Mouse (Mus musculus) inflammation-experienced regulatory T-cells, adult 6 months (primary cell): ENCODE data around the gene F2r. TPM values are rescaled to one million over a fixed set of nuclear protein-coding genes. Genes with fewer than 3 reads are reported as not detected.

Experiments used
- ATAC-seq: one replicate; pipeline ENCODE4 v1.8.0; 2017
- polyA plus RNA-seq, 3 experiments: library from polyadenylated mRNA; unstranded; fragments of 100-300 nt; shearing (Covaris generic); gene quantifications; one replicate each; pipeline ENCODE4 v1.2.1; 2017

Gene F2r
- 10 to 100 TPM; 34.3 TPM for polyA plus RNA-seq

DNA sequence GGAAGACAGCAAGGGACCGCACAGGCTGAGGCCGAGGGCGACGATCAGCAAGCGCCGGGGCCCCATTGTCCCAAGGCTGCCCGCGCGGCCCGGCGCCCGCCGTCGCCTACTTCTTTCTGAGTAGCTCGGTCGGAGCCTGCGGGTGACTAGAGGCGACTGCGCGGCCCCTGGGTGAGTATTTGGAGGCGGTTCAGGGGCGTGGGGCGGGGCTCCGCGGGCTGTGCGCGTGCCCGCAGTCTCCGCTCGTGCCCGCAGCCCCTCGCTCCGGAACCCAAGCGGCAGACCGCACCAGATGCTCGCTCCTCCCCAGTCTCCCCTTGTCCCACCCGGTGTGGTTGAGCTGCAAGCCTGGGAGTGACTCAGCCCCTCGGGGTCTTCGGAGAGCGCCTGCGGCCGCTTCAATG, at the start of gene F2r:
F2r (minus strand) TSS at position 179 of the 404 bp plus-strand sequence.
- ATAC-seq = peak; percentile 86

DNA sequence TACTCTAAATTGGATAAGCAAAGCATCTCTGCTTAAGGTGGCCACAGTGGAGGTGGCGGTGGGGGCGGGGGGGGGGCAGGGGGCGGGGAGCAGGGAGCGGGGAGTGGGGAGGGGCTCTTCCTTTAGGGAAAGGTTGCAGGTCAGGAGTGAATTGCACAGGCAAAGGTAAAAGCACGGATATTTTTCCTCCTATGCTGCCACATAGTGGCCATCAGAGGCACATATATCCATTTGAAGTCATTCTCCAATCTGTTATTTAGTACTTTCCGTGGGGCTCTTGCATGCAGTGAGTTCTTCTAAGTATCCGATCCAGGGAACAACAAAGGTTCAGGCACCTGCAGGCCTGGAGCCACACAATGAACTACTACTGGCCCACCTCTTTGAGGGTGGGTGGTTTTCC, 49.0 kb upstream of the F2r start:
- ATAC-seq = no peak

DNA sequence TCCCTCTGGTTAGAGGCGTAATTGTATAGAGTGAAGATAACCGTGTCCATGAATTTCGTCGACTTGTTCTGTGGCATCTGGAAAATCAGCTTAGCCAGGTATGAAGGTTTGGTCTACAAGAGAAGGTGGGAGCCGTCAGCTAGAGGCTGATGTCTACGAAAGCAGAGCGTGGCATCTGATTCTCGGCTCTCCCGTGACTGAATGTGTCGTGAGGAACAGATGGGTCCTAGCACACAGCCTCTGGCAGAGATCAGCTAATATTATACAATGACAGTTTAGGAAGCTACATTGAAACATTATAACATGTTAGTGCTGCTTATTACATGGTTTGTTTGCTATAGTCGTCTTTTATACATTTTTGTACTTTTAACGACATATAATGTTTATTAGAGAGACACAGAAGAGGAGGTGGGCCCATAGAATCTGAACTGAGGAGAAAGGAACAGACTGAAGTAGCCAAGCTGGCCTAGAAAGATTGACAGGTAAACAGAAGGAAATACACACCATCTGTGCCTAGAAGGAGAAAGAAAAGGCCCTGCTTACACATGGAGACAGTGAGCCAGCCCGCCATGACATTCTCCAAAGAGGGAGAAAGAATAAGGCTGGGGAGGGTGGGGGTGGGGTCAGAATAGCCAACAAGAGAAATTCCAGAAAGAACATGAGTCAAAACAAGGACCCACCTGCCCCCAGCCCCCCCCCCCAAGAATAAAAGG, 47.5 kb upstream of the F2r start:
- no peak for ATAC-seq

DNA sequence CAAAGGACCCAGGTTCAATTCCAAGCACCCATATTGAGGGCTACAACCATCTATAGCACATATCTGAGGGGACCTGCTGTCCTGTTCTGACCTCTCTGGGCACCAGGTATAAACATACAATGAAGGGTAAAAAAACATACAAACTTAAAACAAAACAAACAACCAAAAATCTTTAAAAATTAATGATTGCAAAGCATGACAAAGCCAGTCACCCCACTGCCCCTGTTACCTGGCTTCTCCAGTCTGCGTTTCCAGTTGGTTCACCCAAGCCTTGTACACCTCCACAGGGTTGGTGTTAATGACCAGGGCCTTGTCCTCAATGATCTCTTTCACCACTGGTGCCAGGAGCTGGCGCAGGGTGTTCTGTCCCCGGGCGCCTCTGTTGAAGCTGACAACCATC, 45.5 kb upstream of the F2r start:
- no peak for ATAC-seq

DNA sequence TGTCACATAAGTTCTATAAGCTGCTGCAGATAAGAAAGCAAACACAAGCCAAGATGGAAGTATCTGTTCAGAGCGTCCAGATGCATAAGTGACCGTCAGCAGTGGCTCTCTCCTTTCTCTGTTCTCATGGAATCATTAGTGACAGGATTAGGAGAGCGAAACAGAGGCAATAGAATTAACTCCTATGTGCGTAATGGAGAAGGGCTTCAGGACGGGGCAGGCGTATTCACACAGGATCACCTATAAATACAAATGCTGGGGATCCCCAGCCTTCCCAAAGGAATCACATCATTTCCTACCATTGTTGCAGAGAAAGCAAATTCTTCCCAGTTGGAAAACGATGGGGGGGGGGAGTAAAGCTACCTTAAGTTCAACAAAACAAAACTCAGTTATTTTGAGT, 41.1 kb upstream of the F2r start:
- ATAC-seq = no peak

DNA sequence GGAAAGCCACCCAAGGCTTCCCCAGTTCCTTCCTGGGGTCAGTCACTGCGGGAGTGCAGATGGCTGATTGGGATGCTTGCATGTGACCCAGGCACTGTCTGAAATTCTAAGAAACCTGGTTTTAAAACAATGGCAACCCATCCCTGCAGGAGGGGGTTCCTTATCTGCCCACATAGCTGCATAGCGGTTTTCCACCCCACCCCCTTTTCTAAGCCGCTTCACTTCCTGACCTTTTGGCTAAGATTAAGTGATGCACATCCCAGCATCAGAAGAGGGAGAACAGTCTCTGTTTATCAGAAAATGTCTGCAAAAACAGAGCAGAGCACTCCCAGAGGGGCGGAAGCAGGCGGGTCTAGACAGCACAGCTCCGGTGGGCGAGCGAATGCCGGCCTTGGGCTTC, 38.9 kb upstream of the F2r start:
- no peak for ATAC-seq

DNA sequence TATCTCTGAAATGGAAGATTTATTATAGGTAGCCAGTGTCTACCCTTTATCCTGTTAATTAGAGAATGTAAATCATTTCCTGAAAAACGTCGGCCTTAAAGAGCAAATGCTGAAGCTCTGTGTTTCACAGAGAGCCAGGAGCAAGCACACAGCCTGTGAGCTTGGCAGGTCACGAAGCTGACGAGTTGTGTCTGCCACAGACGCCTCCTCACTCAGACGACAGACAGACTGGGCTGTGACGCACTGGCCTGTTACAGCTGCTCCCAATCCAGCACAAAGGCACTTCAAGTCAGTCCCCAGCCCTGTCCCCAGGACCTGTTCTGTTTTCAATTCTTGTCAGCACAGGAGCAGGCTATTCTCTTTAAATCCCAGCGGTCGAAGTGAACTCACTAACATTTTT, 37.0 kb upstream of the F2r start:
- no peak for ATAC-seq

DNA sequence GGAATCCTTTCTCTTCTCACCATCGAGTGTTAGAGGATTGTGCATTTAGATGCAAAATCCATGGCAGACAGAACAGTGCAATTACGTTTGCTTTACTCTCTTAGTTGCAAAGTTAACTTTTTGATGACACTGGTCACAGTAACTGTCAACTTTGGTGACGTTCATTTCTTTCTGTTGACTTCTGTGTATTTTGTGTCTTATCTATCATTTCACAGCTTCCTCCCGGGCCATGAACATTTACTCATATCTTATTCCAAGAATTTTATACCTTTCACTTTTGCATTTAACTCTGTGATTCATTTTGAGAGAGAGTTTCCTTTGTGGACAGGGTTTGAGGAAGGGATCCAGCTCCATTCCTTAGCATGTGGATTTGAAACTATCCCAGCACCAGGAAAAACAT, 35.4 kb upstream of the F2r start:
- ATAC-seq = no peak

DNA sequence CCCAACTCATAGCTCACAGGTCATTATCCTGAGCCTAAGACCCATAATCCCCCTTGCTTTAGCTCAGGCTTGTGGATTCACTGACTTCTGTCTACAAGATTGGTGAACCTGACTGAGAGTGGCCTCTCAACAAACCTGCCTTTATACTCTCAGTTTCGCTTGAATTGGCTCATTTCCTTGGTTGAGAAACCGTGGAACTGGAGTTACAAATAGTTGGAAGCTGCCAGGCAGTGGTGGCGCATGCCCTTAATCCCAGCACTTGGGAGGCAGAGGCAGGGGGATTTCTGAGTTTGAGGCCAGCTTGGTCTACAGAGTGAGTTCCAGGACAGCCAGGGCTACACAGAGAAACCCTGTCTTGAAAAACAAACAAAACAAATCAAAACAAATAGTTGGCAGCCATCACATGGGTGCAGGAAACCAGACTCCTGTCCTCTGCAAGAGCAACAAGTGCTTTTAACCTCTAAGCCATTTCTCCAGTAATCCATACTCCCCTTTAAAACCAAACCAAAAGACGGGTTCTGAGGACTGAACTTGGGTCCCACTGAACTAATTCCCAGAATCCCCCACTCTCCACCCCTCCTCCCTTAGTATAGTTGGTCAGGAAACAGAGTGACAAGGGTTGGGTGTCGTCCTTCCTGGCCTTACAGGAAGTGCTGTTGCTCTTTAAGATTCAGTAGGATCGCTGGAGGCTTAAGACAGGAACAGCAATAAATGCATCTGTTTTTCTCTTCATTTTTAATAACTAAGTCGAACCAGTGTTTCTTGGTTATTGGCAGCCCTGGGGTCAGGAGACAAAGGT, 33.8 kb upstream of the F2r start:
- no peak for ATAC-seq

DNA sequence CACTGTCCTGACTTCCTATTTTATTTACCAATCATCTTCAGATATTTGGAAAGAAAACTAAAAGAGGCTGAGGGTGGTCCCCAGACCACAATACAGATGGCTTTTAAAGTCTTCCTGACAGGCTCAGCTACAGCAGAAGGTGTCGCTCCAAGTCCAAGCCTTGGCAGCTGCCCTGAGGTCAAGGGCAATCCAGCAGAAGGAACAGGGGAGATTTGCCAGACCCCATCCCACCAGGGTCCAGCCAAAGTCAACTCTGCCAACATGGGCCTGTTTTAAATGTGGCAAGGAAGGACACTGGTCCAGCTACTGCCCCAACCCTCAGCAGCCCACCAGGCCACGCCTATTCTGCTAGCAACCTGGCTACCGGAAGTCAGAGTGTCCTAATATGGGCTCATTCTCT, 31.7 kb upstream of the F2r start:
- no peak for ATAC-seq

DNA sequence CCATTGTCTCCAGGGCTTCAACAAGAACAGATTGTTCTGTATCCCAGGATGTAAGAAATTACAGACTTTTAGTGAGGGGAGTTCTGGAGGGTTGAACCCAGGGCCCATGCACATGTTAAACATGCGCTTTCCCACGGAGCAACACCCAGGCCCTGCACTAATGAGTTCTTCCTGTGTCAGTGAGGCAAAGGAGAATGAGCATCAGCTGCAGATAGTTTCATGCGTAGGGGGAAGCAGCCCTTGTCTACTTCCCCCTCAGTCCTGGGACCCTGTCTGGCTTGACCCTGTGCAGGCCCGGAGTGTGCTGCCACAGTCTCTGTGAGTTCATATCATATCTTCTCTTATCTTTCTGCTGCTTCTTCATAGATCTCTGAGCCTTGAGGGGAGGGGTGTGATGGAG, 29.0 kb upstream of the F2r start:
- no peak for ATAC-seq

DNA sequence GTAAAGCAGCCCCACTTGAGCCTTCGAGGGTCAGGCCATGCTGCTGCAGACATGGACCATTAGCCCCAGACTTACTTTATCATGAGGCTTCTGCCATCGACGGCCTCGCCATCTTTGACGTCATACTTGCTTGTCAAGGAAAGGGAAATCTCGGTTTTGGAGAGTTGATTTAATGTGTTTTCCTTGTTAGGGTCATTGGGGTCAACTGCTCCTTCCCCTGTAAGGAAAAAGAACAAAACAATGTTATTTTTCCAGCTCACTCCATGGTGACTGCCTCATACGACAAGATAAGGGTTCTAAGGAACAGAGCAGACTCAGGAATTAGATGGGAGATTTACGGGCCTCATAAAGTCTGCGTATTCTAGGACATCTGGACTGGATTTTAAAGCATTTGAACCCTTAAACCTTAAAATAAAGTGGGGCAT, 28.4 kb upstream of the F2r start:
- ATAC-seq = no peak

DNA sequence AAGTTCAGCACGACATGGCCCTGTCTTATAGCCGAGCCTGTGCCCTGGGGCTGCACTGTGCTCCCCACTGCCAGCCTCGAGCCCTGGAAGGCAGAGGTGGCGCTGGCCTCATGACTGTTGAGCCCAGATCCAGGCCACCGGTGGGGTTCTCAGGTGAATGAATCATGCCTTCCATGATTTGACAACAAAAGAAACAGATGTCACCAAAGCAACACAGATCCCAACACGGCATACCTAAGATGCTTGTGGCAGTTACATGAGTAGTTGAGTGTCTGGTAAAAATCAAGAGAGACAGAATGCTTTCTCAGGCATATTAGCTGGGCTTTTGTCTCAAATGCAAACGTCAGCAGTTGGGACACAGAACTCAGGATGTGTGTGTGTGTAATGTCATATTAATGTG, 25.5 kb upstream of the F2r start:
- no peak for ATAC-seq

DNA sequence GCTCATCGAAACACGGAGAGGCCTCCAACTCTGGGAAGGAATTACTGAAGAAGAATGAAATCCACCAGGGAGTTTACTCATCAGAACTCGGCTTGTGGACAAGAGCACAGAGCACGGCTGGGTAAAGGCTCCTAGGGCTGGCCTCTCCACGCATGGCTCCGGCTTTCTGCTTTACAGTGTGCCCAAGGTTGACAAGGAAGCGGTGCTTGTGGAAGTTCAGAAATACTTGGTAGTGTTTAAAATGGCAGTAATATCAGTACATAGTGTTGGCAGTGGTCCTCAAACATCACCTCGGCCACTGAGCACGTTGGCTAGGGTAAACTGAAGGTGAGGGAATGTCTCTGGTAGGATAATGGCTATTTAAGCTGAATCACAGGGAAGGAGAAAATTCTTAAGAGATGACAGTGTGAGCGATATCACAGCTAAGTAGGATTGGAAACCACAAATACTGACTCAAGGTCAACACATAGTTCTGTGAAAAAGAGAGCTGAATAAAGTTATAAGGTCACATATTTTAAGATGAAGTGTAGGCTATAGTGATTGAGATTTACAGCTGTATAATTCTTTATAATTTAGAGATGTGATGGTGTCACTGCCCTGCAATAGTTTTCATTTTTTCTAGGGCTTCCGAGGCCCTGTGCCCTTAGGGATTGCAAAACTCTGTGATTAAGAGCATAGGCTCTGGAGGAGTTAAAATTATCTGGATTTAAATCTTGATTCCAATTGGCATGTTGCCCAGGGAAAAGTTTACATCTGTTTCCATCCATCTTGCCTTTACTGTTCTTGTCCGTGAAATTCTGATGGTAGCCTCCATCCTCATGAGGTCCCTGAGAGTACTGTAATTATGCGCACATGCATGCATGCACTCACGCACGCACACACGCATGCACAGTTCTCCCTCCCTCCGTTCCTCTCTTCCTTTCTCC, 23.0 kb upstream of the F2r start:
- ATAC-seq = no peak

DNA sequence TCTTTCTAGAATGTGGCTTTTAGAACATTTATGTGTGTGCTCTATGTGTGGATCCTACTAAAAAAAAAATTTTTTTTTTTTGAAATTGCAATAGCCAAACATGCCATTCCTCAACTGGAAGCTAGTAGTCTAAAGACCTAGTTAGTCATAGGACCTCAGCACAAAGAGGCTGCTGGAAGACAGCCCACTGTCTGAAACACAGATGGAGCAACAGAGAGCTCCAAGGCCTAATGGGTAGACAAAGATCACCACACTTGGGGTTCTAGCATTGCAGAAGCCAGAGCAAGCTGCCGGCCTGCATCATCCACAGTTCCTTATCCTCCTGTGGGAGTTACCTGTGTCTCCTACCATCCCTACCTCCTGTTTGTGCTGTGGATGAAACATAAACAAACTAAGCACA, 22.1 kb upstream of the F2r start:
- no peak for ATAC-seq

DNA sequence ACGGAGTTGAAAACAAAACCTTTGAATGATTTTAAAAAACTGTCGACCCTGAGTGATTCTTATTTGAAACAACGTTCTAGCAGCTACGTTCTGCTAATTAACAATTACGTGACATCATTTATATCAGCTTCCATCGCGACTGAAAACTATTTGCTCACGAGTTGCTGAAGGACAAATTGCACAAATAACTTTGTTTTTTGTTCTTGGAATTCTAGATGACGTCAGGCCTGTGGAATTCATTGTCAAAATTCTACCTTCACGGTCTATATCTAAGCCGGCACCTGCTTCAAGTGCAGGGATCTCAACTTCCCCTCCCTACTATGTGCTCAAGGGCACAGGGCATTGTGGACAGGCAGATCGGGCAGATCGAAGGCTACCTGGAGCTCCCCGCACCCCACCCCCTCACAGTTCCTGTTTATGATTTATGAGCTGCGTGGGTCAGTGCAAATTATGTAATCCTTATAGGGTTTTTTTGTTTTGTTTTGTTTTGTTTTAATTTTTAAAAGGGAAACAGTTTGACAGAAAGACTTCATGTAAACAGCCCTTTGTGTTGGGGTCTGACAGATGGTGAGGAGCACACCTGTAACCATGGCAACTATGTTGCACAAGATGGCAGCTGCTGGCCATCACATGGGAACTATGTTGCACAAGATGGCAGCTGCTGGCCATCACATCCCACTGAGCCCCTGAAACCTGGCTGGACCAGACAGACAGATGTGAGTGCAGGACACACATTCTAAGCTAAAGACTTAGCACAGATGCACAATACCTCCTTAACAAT, 21.2 kb upstream of the F2r start:
- ATAC-seq = no peak

DNA sequence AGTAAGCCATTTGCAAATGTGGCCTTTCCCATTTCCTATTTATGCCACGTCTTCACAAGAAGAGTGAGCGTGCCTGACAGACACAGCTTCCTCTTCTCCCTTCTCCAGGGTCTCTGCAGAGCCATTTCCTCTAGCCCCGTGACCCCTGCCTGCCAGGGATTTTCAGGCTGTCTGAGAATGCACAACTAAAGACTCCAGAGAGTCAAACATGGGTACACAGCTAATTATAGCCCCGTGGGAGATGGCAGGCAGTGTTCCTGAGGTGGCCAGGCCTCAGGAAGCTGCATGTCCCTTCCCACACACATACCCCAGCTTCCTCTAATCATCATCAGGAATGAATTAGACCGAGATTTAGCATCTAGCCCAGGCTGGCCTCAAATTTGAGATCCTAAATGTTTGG, 20.6 kb upstream of the F2r start:
- no peak for ATAC-seq

DNA sequence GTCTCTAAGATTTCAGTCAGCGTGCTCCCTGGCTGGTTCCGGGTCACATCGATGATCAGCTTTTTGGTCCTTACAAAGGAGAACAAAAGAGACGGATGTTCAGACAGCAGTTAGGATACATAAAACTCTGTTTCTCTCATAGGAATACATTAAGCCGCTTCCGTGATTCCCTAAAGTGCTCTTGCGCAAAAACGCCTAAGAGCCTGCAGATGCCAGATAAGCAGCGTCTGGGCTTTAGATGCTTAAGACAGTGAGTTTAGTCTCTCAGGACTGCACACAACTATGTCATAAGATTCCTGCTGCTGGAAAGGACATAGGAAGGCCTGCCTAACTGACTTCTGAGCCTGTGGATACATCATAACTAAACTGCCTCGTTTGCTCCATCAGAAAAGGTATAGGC, 19.4 kb upstream of the F2r start:
- no peak for ATAC-seq

DNA sequence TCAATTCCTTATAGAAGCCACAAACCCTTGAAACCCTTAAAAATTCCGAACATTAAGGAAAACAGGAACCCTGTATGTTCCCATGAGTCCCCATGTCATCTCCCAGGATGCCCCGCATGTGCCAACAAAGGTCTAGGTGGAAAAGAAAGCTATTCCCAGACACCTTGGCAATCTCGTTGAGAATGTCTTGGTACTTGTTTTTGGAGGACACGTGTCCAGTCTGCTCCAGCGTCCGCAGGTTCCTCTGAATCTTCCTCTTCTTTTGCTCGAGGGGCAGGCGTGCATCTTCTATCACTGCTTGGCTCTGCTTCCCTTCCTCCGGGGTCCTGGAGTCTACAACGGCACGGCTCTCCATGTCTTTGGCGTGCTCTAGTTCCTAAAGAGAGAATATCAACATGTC, 17.0 kb upstream of the F2r start:
- ATAC-seq = no peak

DNA sequence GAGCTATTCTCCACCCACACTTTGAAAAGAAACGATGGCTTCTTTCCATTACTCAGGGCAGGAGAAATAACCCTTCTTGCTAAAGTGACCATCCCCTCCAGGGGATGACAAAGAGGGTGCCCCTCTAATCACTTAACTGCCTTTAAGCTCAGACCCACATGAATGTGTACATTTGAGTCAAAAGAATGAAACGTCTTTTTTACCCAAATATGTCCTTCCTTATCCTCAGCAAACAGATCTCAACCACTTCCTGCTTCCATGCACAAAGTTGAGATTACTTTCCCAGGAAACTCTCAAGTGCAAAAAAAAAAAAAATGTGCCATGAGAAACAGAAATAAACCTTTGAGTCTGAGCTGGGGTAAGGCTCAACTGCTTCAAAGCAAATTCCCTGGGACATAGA, 16.2 kb upstream of the F2r start:
- ATAC-seq = no peak

DNA sequence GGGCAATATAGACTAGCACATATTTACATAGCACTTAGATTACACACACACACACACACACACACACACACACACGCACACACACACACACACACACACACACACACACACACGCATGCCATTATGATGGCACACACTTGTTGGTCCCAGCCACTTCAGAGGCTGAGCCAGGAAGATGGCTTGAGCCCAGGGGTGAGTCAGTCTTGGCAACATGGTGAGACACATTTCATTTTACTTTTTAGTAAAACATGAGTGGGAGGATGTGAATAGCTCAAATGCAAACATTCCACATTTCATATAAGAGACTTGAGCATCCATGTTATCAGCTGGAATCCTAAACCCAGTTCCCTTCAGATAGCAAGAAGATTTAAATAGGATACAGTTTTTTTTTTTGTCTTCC, 15.1 kb upstream of the F2r start:
- ATAC-seq = no peak

DNA sequence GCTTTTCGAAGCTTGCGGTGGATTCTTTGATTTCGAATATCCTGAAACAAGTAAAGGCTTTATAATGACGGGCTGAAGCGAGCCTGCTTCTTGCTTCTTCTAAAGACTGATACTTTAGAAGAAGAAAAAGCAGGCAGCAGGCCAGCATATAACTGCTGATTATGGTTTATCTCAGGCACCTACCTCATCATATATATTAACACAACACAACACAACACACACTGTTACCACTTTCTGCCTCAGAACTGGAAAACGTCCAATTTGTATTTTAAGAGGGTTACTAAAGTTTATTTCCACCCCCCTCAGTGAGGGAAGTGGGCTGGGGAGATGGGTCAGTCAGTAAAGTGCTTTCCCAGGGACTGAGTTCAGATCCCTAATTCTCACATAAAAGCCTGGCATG, 13.9 kb upstream of the F2r start:
- ATAC-seq = no peak

DNA sequence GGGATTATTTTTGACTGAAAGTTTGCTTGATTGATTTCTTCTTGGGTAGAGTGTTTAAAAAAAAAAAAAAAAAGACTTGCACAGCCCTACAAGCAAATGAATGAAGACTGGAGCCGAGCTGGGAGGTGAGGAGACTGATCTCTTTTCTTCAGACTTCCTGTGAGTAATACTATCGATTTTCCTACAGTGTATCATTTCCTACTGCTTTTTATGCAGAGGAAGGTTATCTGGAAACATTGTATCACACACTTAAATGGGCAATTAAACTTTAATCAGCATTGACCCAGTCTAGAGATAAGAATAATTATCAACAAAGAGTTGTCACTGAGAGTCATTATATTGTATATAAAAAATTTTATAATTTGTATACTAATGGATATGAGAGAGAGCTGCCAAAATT, 12.5 kb upstream of the F2r start:
- no peak for ATAC-seq
